Mouse (Mus musculus) forebrain, embryonic 14.5 days (tissue): Measurements from ENCODE around the gene S100a2. TPM values are rescaled to one million over a fixed set of nuclear protein-coding genes. Genes with fewer than 3 reads are reported as not detected.

Source experiments
- ATAC-seq: fragments of 200-750 bp; cut with Nextera tagmentation; 2 replicates; pipeline ENCODE4 v1.8.0; 2017; ENCODE audit warnings: mild to moderate bottlenecking, moderate library complexity
- DNase-seq: peaks from one replicate; pipeline ENCODE4 v3.0.0-alpha.2; 2015; ENCODE audit warnings: low spot score
- H3K27ac ChIP-seq: fragments of 300-500 bp; sonication (generic); 2 replicates; pipeline ENCODE4 v1.5.1; 2014; ENCODE audit warnings: low read depth, mild to moderate bottlenecking, control low read depth, low read length, moderate library complexity
- H3K27me3 ChIP-seq: fragments of 300-500 bp; sonication (generic); replicated peaks from 2 replicates; pipeline ENCODE4 v1.6.1; 2014; ENCODE audit warnings: low read length, control low read depth, mixed read lengths; ENCODE audit not compliant: control insufficient read depth, insufficient read depth
- H3K36me3 ChIP-seq: fragments of 300-500 bp; sonication (generic); 2 replicates; pipeline ENCODE4 v1.6.1; 2014; ENCODE audit warnings: low read length, control low read depth; ENCODE audit not compliant: control insufficient read depth, insufficient read depth
- H3K4me1 ChIP-seq: fragments of 300-500 bp; sonication (generic); 2 replicates; pipeline ENCODE4 v1.6.1; 2014; ENCODE audit warnings: antibody characterized with exemption, low read length, control low read depth; ENCODE audit not compliant: control insufficient read depth, insufficient read depth
- H3K4me2 ChIP-seq: fragments of 300-500 bp; sonication (generic); 2 replicates; pipeline ENCODE4 v1.6.1; 2014; ENCODE audit warnings: mild to moderate bottlenecking, control low read depth, low read length
- H3K4me3 ChIP-seq: fragments of 300-500 bp; sonication (generic); 2 replicates; pipeline ENCODE4 v1.5.1; 2014; ENCODE audit warnings: low read depth, low read length, control low read depth
- H3K9ac ChIP-seq: fragments of 300-500 bp; sonication (generic); 2 replicates; pipeline ENCODE4 v1.6.1; 2014; ENCODE audit warnings: mild to moderate bottlenecking, low read length, control low read depth, moderate library complexity
- H3K9me3 ChIP-seq: fragments of 300-500 bp; sonication (generic); replicated peaks from 2 replicates; pipeline ENCODE4 v1.6.1; 2016; ENCODE audit warnings: low read length, control low read depth, mixed read lengths; ENCODE audit not compliant: control insufficient read depth
- WGBS: fragments of 180-500 bp; shearing (Covaris S2); extraction: QIAGEN DNeasy Blood & Tissue Kit; methylation state at CpG from one replicate; pipeline ENCODE4 v1.1.7; 2014; 5-methylcytosine and 5-hydroxymethylcytosine counted together
- polyA plus RNA-seq: library from polyadenylated mRNA; unstranded; fragments of >200 nt; fragmentation: Nextera tagmentation; extraction: Ambion mirVana; gene quantifications from 2 replicates; pipeline ENCODE4 v1.2.1, GENCODE M21; 2014

The S100a2 gene
- polyA plus RNA-seq, 1 experiment from 2014 or later, result not detected

DNA sequence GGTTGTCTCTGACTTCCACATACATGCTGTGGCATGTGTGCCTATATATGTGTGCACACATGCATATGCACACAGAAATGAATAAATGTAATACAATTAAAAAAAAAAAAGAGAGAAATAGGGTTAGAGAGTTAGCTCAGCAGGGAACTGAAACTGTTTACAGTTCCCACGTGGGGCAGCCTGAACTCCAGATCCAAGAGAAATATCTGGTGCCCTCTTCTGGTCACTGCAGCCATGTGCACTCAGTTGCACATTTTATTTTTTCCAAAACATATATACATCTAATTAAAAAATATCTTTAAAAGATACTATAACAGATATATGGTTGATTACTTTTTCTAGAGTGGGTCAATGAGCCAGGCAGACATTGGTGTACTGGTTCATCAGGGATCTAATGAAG lies 27.5 kb downstream of the S100a2 start:
- H3K4me1 ChIP-seq, result peaks cover 5% of the 10 kb centered on the region
- no peaks in the 10 kb centered on the region for H3K36me3 ChIP-seq
- H3K4me3 ChIP-seq, result no peak overlapping the region
- H3K27me3 ChIP-seq, result no peaks in the 10 kb centered on the region
- H3K9me3 ChIP-seq, result no peaks in the 10 kb centered on the region
- no peak overlapping the region for H3K27ac ChIP-seq
- DNase-seq (no peak), ATAC-seq (no peak)
- WGBS, result 5% methylated on average over 1 of the region's 1 CpGs
- H3K9ac ChIP-seq, result no peak overlapping the region
- no peak overlapping the region for H3K4me2 ChIP-seq

DNA sequence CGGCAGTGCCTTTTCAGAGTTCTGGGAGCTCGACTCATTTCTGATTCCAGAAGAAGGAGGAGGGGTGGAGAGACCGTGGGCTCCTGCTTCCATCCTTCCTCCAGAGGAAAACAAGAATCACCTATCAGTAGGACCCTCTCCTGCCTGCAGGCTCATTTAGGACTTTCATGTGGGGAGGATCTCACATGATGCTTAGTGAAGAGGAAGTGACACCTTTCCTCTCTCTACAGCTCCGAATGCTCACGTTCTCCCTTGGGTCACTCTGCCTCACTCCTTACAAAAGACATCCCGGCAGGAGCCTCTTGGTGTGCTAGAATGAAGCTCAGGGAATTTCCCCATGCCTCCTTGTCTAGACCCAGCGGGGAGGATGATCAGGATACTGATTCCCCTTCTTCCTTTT lies 31.5 kb downstream of the S100a2 start:
- ATAC-seq (no peak), DNase-seq (no peak)
- WGBS, result 53% methylated on average over 7 of the region's 7 CpGs
- no peaks in the 10 kb centered on the region for H3K9me3 ChIP-seq
- H3K4me1 ChIP-seq, result peaks cover 14% of the 10 kb centered on the region
- no peak overlapping the region for H3K9ac ChIP-seq
- H3K4me2 ChIP-seq, result no peak overlapping the region
- no peak overlapping the region for H3K4me3 ChIP-seq
- no peaks in the 10 kb centered on the region for H3K27me3 ChIP-seq
- H3K36me3 ChIP-seq, result no peaks in the 10 kb centered on the region
- no peak overlapping the region for H3K27ac ChIP-seq

DNA sequence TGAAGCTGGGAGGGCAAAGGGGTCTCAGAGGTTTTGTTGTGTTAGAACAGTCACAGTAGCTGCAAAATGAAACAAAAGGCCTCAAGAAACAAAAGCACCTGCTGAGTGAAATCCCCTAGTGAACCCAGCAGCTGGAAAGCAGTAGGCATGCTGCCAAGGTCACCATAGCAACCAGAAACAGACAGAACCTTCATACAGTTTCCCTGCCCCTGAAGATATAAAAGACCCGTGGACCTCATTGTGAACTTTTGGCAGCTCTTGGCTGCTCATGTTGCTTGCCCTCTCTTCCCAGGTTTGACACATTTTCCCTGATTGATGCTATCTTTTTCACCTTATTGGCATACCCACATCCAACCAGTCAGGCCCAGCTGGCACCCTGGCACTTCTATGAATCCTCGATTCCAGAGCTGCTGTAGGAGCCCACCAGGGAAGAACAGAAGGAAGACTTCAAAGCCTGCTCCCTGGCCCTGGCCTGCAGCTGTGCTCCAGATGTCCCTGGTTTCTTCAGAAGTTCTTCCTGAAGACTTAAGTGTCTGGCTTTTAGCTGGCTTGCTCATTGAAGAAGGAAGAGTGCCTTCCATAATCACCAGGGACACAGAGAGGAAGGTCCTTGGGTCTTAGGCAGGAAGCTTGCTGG lies 33.5 kb downstream of the S100a2 start:
- Histone ChIP-seq H3K27ac (0 out of 2 replicates have a peak overlapping the region, but pooled peaks have one; percentile 24), H3K9me3 (no peaks in the 10 kb centered on the region), H3K4me3 (no peak overlapping the region), H3K4me2 (no peak overlapping the region), H3K4me1 (peaks cover 14% of the 10 kb centered on the region), H3K36me3 (no peaks in the 10 kb centered on the region), H3K9ac (no peak overlapping the region), H3K27me3 (no peaks in the 10 kb centered on the region)
- ATAC-seq, result peak; percentile 60
- DNase-seq, result peak; percentile 83
- 3% methylated on average over 2 of the region's 2 CpGs for WGBS

DNA sequence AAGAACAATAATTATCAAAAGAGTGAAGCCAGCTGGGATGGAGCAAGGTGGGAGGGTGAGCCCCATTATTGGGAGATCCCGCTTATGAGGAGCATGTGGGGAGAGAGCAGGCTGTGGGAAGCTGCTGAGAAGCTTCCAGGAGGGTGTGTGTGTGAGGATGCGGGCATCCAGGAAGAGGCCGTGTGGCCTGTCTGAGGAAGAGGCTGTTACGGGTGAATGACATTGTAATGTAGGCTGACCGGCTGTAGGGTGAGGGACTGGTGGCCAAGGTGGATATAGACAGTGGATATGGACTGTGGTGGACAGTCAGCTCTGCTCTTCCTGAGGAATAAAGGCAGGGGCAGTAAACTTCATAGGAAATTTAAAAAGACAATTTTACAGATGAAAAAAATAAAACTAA lies 35.4 kb downstream of the S100a2 start:
- Histone ChIP-seq H3K4me1 (peaks cover 14% of the 10 kb centered on the region), H3K4me3 (no peak overlapping the region), H3K9me3 (no peaks in the 10 kb centered on the region), H3K27me3 (no peaks in the 10 kb centered on the region), H3K4me2 (no peak overlapping the region), H3K9ac (no peak overlapping the region), H3K27ac (no peak overlapping the region), H3K36me3 (no peaks in the 10 kb centered on the region)
- DNase-seq, result no peak
- ATAC-seq, result no peak
- WGBS, result 78% methylated on average over 5 of the region's 5 CpGs

DNA sequence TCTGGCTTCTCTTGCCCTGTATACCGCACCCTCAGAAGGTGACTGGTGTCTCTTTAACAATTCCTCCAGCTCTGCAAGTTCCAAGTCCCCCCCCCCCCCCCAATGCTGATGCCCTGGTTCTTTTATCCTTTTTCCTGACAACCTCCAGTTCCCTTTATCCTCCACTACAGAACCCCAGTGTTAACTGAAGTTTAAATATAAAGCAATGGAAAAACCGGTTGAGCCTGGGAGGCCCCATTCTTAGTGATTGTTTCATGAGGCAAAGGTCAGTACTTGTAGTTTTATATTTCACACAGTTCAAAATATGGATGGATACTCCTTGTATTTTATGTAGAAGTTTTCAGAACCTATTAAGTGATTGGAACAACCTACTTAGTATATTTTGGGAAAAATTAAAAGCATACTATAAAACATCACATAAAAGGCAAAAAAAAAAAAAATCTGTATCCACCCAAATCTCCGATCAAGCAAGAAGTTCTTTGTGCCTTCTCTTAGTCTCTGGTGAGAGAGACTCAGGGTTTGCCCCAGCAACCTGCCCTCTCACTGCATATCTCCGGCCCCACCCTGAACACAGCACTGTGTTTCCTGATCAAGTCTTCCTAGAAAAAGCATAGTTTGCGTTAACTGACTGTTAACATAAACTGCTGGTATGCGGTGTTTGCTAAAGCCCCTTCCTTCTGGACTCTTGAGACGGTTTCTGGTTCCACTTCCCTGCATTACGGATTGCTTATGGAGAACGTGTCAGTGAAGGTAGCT lies 36.4 kb downstream of the S100a2 start:
- peaks cover 14% of the 10 kb centered on the region for H3K4me1 ChIP-seq
- H3K9ac ChIP-seq, result no peak overlapping the region
- ATAC-seq (no peak), DNase-seq (no peak)
- no peaks in the 10 kb centered on the region for H3K27me3 ChIP-seq
- no peaks in the 10 kb centered on the region for H3K36me3 ChIP-seq
- H3K27ac ChIP-seq, result no peak overlapping the region
- no peaks in the 10 kb centered on the region for H3K9me3 ChIP-seq
- WGBS, result 83% methylated on average over 9 of the region's 9 CpGs
- no peak overlapping the region for H3K4me3 ChIP-seq
- no peak overlapping the region for H3K4me2 ChIP-seq

DNA sequence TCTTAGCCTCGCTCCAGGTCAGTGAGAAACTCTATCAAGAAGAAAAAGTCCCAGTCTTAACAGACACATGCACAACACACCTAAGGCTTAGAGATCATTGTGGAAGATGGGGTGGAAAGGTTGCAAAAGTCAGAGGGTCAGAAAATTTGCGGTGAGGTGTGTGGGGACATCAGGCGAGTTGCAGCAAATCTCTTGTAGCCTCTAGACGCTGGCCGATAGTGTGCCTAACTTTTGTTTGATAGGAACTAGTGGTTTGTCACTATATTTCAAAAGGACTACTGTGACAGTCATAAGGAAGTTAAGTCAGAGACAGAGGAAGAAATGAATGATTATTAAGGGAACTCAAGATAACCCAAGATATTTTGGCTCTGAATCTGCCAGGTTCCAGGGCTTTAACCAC lies 37.3 kb downstream of the S100a2 start:
- H3K4me3 ChIP-seq, result no peak overlapping the region
- H3K9ac ChIP-seq, result no peak overlapping the region
- H3K27ac ChIP-seq, result no peak overlapping the region
- H3K27me3 ChIP-seq, result no peaks in the 10 kb centered on the region
- H3K4me2 ChIP-seq, result no peak overlapping the region
- DNase-seq (no peak), ATAC-seq (no peak)
- H3K36me3 ChIP-seq, result no peaks in the 10 kb centered on the region
- WGBS, result 91% methylated on average over 5 of the region's 5 CpGs
- no peaks in the 10 kb centered on the region for H3K9me3 ChIP-seq
- peaks cover 14% of the 10 kb centered on the region for H3K4me1 ChIP-seq

DNA sequence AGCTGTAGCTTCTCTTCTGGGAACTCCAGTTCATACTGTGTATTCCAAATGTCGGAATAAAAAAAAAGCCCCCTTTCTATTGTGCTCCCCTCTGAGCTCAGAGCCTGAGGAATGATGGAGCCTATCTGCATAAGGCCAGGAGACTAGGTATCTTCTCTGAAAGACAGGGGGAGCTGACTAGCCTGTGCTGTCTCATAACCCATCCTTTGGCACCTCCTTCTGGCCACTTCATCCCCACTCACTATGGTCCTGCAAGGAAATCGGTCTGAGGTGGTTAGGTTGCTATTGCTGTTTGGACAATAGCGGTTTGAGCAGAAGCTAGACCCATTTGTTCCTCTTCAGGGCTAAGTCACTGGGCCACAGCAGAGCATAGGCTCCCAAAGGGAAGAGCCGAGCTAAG lies 37.8 kb downstream of the S100a2 start:
- Histone ChIP-seq H3K27me3 (no peaks in the 10 kb centered on the region), H3K36me3 (no peaks in the 10 kb centered on the region), H3K4me2 (no peak overlapping the region), H3K9me3 (no peaks in the 10 kb centered on the region), H3K4me3 (no peak overlapping the region), H3K27ac (no peak overlapping the region), H3K4me1 (peaks cover 14% of the 10 kb centered on the region), H3K9ac (no peak overlapping the region)
- 60% methylated on average over 4 of the region's 4 CpGs for WGBS
- peak; percentile 8 for DNase-seq
- ATAC-seq, result no peak

DNA sequence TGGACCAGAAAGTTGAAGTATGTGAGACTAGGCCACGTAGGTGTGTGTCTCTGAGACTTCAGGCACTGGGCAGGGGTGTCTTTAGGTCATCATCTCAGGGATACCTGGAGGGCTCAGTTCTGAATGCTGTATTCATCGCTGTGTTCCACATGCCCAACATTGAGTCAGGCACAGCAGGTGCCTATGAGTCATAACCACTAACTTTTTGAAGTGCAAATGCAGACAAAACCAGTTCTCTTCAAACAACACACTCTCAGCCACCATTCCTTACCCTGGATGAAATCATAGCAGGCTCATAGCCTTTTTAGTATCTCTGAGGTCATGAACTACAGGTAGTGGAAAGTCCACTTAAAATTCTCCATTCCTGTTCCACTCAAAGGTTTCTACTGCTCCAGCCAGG lies 39.3 kb downstream of the S100a2 start:
- Histone ChIP-seq H3K9me3 (no peaks in the 10 kb centered on the region), H3K36me3 (no peaks in the 10 kb centered on the region), H3K4me2 (no peak overlapping the region), H3K27ac (no peak overlapping the region), H3K9ac (no peak overlapping the region), H3K4me3 (no peak overlapping the region), H3K4me1 (no peaks in the 10 kb centered on the region; the same call in 1 of the 2 replicates), H3K27me3 (no peaks in the 10 kb centered on the region)
- WGBS, result 79% methylated on average over 2 of the region's 2 CpGs
- DNase-seq (no peak), ATAC-seq (no peak)

DNA sequence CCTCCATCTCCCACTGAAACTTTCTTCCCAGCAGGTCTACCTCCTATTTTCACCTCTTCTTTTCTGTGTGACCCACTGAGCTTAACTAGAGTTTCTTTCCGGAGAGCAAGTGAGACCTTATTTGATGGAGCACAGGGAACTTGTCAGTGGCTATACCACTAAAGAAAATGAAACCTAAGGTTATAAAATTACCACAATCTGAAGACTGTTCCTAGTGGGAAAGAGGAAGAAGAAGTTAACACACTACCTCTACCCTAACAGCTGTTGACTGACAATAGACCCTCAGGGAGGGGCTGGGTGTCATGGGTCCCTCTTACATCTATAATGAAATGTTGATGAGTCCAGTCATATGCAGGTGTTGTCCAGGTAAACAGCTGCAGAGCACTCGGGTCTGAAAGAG lies 41.9 kb downstream of the S100a2 start:
- Histone ChIP-seq H3K4me3 (no peak overlapping the region), H3K27me3 (no peaks in the 10 kb centered on the region), H3K27ac (no peak overlapping the region), H3K9ac (no peak overlapping the region), H3K4me2 (no peak overlapping the region), H3K4me1 (no peaks in the 10 kb centered on the region), H3K9me3 (no peaks in the 10 kb centered on the region), H3K36me3 (no peaks in the 10 kb centered on the region)
- DNase-seq, result no peak
- WGBS, result 78% methylated on average over 2 of the region's 2 CpGs
- no peak for ATAC-seq
